Mouse (Mus musculus) erythroblast, embryonic 14.5 days (primary cell): Measurements from ENCODE around the gene Casp9. TPM values are rescaled to one million over a fixed set of nuclear protein-coding genes. Genes with fewer than 3 reads are reported as not detected.

ENCODE experiments used
- H3K27me3 ChIP-seq: 2 replicates; pipeline ENCODE4 v1.6.1; 2012; ENCODE audit warnings: inconsistent platforms; ENCODE audit not compliant: control insufficient read depth
- H3K36me3 ChIP-seq: 2 replicates; pipeline ENCODE4 v1.6.1; 2012; ENCODE audit warnings: mild to moderate bottlenecking, inconsistent platforms; ENCODE audit not compliant: control insufficient read depth
- H3K4me1 ChIP-seq: 2 replicates; pipeline ENCODE4 v1.6.1; 2012; ENCODE audit warnings: inconsistent platforms; ENCODE audit not compliant: control insufficient read depth
- H3K4me3 ChIP-seq: replicated peaks from 2 replicates; pipeline ENCODE3; 2012; ENCODE audit warnings: moderate library complexity, mild to moderate bottlenecking, inconsistent platforms
- H3K9me3 ChIP-seq: 2 replicates; pipeline ENCODE4 v1.6.1; 2012; ENCODE audit warnings: low read length, inconsistent platforms, mixed read lengths; ENCODE audit not compliant: control insufficient read depth
- GATA1 ChIP-seq: IDR thresholded peaks from 2 replicates; pipeline ENCODE4 v1.6.1; 2012; ENCODE audit warnings: low read length, inconsistent platforms, mixed read lengths
- TAL1 ChIP-seq: IDR thresholded peaks from 3 replicates; pipeline ENCODE4 v1.6.1; 2012; ENCODE audit warnings: low read length, inconsistent platforms, mixed read lengths
- polyA plus RNA-seq: library from polyadenylated mRNA; stranded (reverse); fragments of >175 nt; gene quantifications from 2 replicates; pipeline ENCODE4 v1.2.3, GENCODE M21; 2012

Gene Casp9
- polyA plus RNA-seq, 1 experiment, result 2.3 TPM

GRCm38 (mm10) chr4:141822089-141822488, 28.7 kb downstream of the Casp9 start:
- no peak overlapping the region for H3K4me3 ChIP-seq
- no peaks in the 10 kb centered on the region for H3K36me3 ChIP-seq
- TF ChIP-seq TAL1 (no peak), GATA1 (no peak)
- no peaks in the 10 kb centered on the region for H3K9me3 ChIP-seq
- no peaks in the 10 kb centered on the region for H3K27me3 ChIP-seq
- peaks cover 15% of the 10 kb centered on the region for H3K4me1 ChIP-seq

- Histone ChIP-seq H3K4me3 (no peak overlapping the region), H3K9me3 (no peaks in the 10 kb centered on the region), H3K4me1 (peaks cover 15% of the 10 kb centered on the region), H3K36me3 (no peaks in the 10 kb centered on the region), H3K27me3 (peaks cover 3% of the 10 kb centered on the region; the same call in 1 of the 2 replicates)
- no peak for TF ChIP-seq GATA1
- TF ChIP-seq TAL1, result no peak
These were observed 29.6 kb downstream of the Casp9 start for GRCm38 (mm10) chr4:141822979-141823378.

GRCm38 (mm10) chr4:141826060-141826459, 32.6 kb downstream of the Casp9 start, which contains the start of gene Cela2a:
Cela2a (minus strand) TSS chr4:141826160.
- Histone ChIP-seq H3K4me3 (no peak within 1 kb of the TSS), H3K36me3 (no peaks in the 10 kb centered on the region), H3K27me3 (peaks cover 3% of the 10 kb centered on the region; the same call in 1 of the 2 replicates), H3K4me1 (peaks cover 15% of the 10 kb centered on the region), H3K9me3 (no peaks in the 10 kb centered on the region)
- TF ChIP-seq TAL1 (no peak), GATA1 (no peak)

GRCm38 (mm10) chr4:141827401-141827800, 34.0 kb downstream of the Casp9 start:
- Histone ChIP-seq H3K9me3 (no peaks in the 10 kb centered on the region), H3K36me3 (no peaks in the 10 kb centered on the region), H3K4me1 (peaks cover 15% of the 10 kb centered on the region), H3K27me3 (peaks cover 3% of the 10 kb centered on the region; the same call in 1 of the 2 replicates), H3K4me3 (no peak overlapping the region)
- TF ChIP-seq TAL1 (no peak), GATA1 (no peak)

- H3K36me3 ChIP-seq, result no peaks in the 10 kb centered on the region
- peaks cover 3% of the 10 kb centered on the region; the same call in 1 of the 2 replicates for H3K27me3 ChIP-seq
- H3K9me3 ChIP-seq, result no peaks in the 10 kb centered on the region
- H3K4me3 ChIP-seq, result no peak overlapping the region
- TF ChIP-seq GATA1 (no peak), TAL1 (no peak)
- peaks cover 8% of the 10 kb centered on the region for H3K4me1 ChIP-seq
These were observed 34.8 kb downstream of the Casp9 start for GRCm38 (mm10) chr4:141828177-141828576.

- no peaks in the 10 kb centered on the region for H3K4me1 ChIP-seq
- H3K9me3 ChIP-seq, result no peaks in the 10 kb centered on the region
- no peak overlapping the region for H3K4me3 ChIP-seq
- H3K36me3 ChIP-seq, result no peaks in the 10 kb centered on the region
- H3K27me3 ChIP-seq, result peaks cover 3% of the 10 kb centered on the region; the same call in 1 of the 2 replicates
- TF ChIP-seq GATA1 (no peak), TAL1 (no peak)
These were observed 37.0 kb downstream of the Casp9 start for GRCm38 (mm10) chr4:141830381-141830780.

- H3K4me1 ChIP-seq, result no peaks in the 10 kb centered on the region
- TF ChIP-seq GATA1 (no peak), TAL1 (no peak)
- no peak overlapping the region for H3K4me3 ChIP-seq
- no peaks in the 10 kb centered on the region for H3K9me3 ChIP-seq
- no peaks in the 10 kb centered on the region for H3K36me3 ChIP-seq
- peaks cover 3% of the 10 kb centered on the region; the same call in 1 of the 2 replicates for H3K27me3 ChIP-seq
These were observed 37.9 kb downstream of the Casp9 start for GRCm38 (mm10) chr4:141831361-141831760.

GRCm38 (mm10) chr4:141833911-141834310, 40.5 kb downstream of the Casp9 start:
- no peaks in the 10 kb centered on the region for H3K27me3 ChIP-seq
- H3K9me3 ChIP-seq, result no peaks in the 10 kb centered on the region
- H3K4me3 ChIP-seq, result no peak overlapping the region
- no peaks in the 10 kb centered on the region for H3K4me1 ChIP-seq
- TF ChIP-seq GATA1 (no peak), TAL1 (no peak)
- no peaks in the 10 kb centered on the region for H3K36me3 ChIP-seq

- no peak for TF ChIP-seq TAL1
- no peak for TF ChIP-seq GATA1
- Histone ChIP-seq H3K36me3 (no peaks in the 10 kb centered on the region), H3K4me1 (no peaks in the 10 kb centered on the region), H3K9me3 (no peaks in the 10 kb centered on the region), H3K4me3 (no peak overlapping the region), H3K27me3 (no peaks in the 10 kb centered on the region)
These were observed 41.2 kb downstream of the Casp9 start for GRCm38 (mm10) chr4:141834536-141835095.

GRCm38 (mm10) chr4:141845999-141846398, 52.6 kb downstream of the Casp9 start, which contains the start of gene Ctrc:
Ctrc (minus strand) TSS chr4:141846359.
- no peaks in the 10 kb centered on the region for H3K9me3 ChIP-seq
- no peaks in the 10 kb centered on the region for H3K36me3 ChIP-seq
- H3K27me3 ChIP-seq, result no peaks in the 10 kb centered on the region
- no peaks in the 10 kb centered on the region for H3K4me1 ChIP-seq
- no peak for TF ChIP-seq TAL1
- TF ChIP-seq GATA1, result no peak
- H3K4me3 ChIP-seq, result no peak within 1 kb of the TSS
